Mouse (Mus musculus) kidney, embryonic 15.5 days (tissue): Measurements from ENCODE around the gene Rad1. TPM values are rescaled to one million over a fixed set of nuclear protein-coding genes. Genes with fewer than 3 reads are reported as not detected.
"Not testable (repeated sequence)": the region's sequence is repeated elsewhere in the genome, so short reads cannot be mapped to it uniquely, and the experiment has no call there.

ENCODE experiments used
- ATAC-seq: fragments of 200-750 bp; cut with Nextera tagmentation; replicated peaks from 2 replicates; pipeline ENCODE4 v1.8.0; 2017; ENCODE audit warnings: moderate TSS enrichment; ENCODE audit not compliant: low FRiP score
- H3K27ac ChIP-seq: fragments of 300-500 bp; sonication (generic); 2 replicates; pipeline ENCODE4 v1.5.1; 2015; ENCODE audit warnings: mild to moderate bottlenecking, inconsistent platforms
- H3K27me3 ChIP-seq: fragments of 300-500 bp; sonication (generic); 2 replicates; pipeline ENCODE4 v1.6.1; 2015; ENCODE audit warnings: inconsistent platforms
- H3K36me3 ChIP-seq: fragments of 300-500 bp; sonication (generic); 2 replicates; pipeline ENCODE4 v1.6.1; 2015; ENCODE audit warnings: inconsistent platforms
- H3K4me1 ChIP-seq: fragments of 300-500 bp; sonication (generic); 2 replicates; pipeline ENCODE4 v1.6.1; 2015; ENCODE audit warnings: inconsistent platforms
- H3K4me2 ChIP-seq: fragments of 300-500 bp; sonication (generic); 2 replicates; pipeline ENCODE4 v1.6.1; 2015; ENCODE audit warnings: moderate library complexity, mild to moderate bottlenecking, inconsistent platforms
- H3K4me3 ChIP-seq: fragments of 300-500 bp; sonication (generic); replicated peaks from 2 replicates; pipeline ENCODE4 v1.5.1; 2015; ENCODE audit warnings: mild to moderate bottlenecking, inconsistent platforms
- H3K9ac ChIP-seq: fragments of 300-500 bp; sonication (generic); 2 replicates; pipeline ENCODE4 v1.6.1; 2015; ENCODE audit warnings: mild to moderate bottlenecking, inconsistent platforms
- H3K9me3 ChIP-seq: fragments of 300-500 bp; sonication (generic); replicated peaks from 2 replicates; pipeline ENCODE4 v1.6.1; 2016; ENCODE audit warnings: inconsistent platforms
- WGBS: fragments of 180-500 bp; shearing (Covaris S2); methylation state at CpG from one replicate; pipeline ENCODE4 v1.1.7; 2015; ENCODE audit warnings: mixed read lengths; 5-methylcytosine and 5-hydroxymethylcytosine counted together
- polyA plus RNA-seq: library from polyadenylated mRNA; unstranded; fragments of >200 nt; fragmentation: Nextera tagmentation; extraction: Ambion mirVana; gene quantifications from 2 replicates; pipeline ENCODE4 v1.2.1, GENCODE M21; 2015

The Rad1 gene
- polyA plus RNA-seq, 1 experiment from 2014 or later = 41.3 TPM

GRCm38 (mm10) chr15:10470151-10470831 lies 15.5 kb upstream of the Rad1 start, which contains the start of gene Dnajc21:
Gene Dnajc21 (minus strand): TSS chr15:10470516.
- peak within 1 kb of the TSS; percentile 86 for H3K4me3 ChIP-seq
- H3K4me2 ChIP-seq = peak within 1 kb of the TSS; percentile 83
- no peaks in the 10 kb centered on the region for H3K27me3 ChIP-seq
- H3K9ac ChIP-seq = peak within 1 kb of the TSS; percentile 79
- WGBS = under 1% methylated on average over 70 of the region's 87 CpGs
- H3K4me1 ChIP-seq = peaks cover 19% of the 10 kb centered on the region; the same call in 1 of the 2 replicates
- no peaks in the 10 kb centered on the region for H3K9me3 ChIP-seq
- peak within 1 kb of the TSS; percentile 76 for H3K27ac ChIP-seq
- ATAC-seq = peak; percentile 97
- peaks cover 10% of the 10 kb centered on the region for H3K36me3 ChIP-seq

GRCm38 (mm10) chr15:10470941-10471340 lies 14.9 kb upstream of the Rad1 start:
- Histone ChIP-seq H3K9ac (peak overlapping the region; percentile 79), H3K4me1 (peaks cover 19% of the 10 kb centered on the region; the same call in 1 of the 2 replicates), H3K4me3 (peak overlapping the region; percentile 86), H3K9me3 (no peaks in the 10 kb centered on the region), H3K4me2 (peak overlapping the region; percentile 83), H3K27ac (no peak overlapping the region; the same call in 1 of the 2 replicates), H3K36me3 (peaks cover 16% of the 10 kb centered on the region), H3K27me3 (no peaks in the 10 kb centered on the region)
- no peak for ATAC-seq
- 15% methylated on average over 3 of the region's 3 CpGs for WGBS

GRCm38 (mm10) chr15:10486365-10486839 lies 584 bp downstream of the Rad1 start:
- Histone ChIP-seq H3K27ac (peak overlapping the region; percentile 72), H3K4me2 (peak overlapping the region; percentile 78), H3K36me3 (peaks cover 50% of the 10 kb centered on the region), H3K9ac (peak overlapping the region; percentile 74), H3K27me3 (no peaks in the 10 kb centered on the region), H3K9me3 (no peaks in the 10 kb centered on the region), H3K4me3 (peak overlapping the region; percentile 67), H3K4me1 (peaks cover 20% of the 10 kb centered on the region)
- WGBS = 1% methylated on average over 18 of the region's 18 CpGs
- peak; percentile 53 for ATAC-seq

GRCm38 (mm10) chr15:10487246-10487645 lies 1.4 kb downstream of the Rad1 start:
- ATAC-seq = no peak
- no peaks in the 10 kb centered on the region for H3K9me3 ChIP-seq
- H3K27me3 ChIP-seq = no peaks in the 10 kb centered on the region
- H3K27ac ChIP-seq = peak overlapping the region; percentile 51; the same call in 1 of the 2 replicates
- peak overlapping the region; percentile 67; the same call in 1 of the 2 replicates for H3K4me3 ChIP-seq
- peaks cover 52% of the 10 kb centered on the region for H3K36me3 ChIP-seq
- H3K4me2 ChIP-seq = peak overlapping the region; percentile 78
- H3K4me1 ChIP-seq = peaks cover 20% of the 10 kb centered on the region
- WGBS = 66% methylated on average over 2 of the region's 2 CpGs
- peak overlapping the region; percentile 74; the same call in 1 of the 2 replicates for H3K9ac ChIP-seq

GRCm38 (mm10) chr15:10490101-10490500 lies 4.3 kb downstream of the Rad1 start:
- ATAC-seq = no peak
- Histone ChIP-seq H3K27ac (no peak overlapping the region), H3K9ac (no peak overlapping the region), H3K4me2 (no peak overlapping the region), H3K36me3 (peaks cover 56% of the 10 kb centered on the region), H3K4me3 (no peak overlapping the region), H3K9me3 (no peaks in the 10 kb centered on the region), H3K27me3 (no peaks in the 10 kb centered on the region), H3K4me1 (peaks cover 7% of the 10 kb centered on the region)
- WGBS = 92% methylated on average over 5 of the region's 5 CpGs

GRCm38 (mm10) chr15:10495944-10496343 lies 10.1 kb downstream of the Rad1 start:
- Histone ChIP-seq H3K27me3 (no peaks in the 10 kb centered on the region), H3K9ac (no peak overlapping the region), H3K4me3 (no peak overlapping the region), H3K36me3 (peaks cover 39% of the 10 kb centered on the region), H3K27ac (no peak overlapping the region), H3K9me3 (no peaks in the 10 kb centered on the region), H3K4me2 (no peak overlapping the region), H3K4me1 (no peaks in the 10 kb centered on the region)
- WGBS = 95% methylated on average over 11 of the region's 11 CpGs
- ATAC-seq = no peak

- WGBS = 100% methylated on average over 1 of the region's 1 CpGs
- peaks cover 35% of the 10 kb centered on the region for H3K36me3 ChIP-seq
- not testable (repeated sequence) for H3K4me2 ChIP-seq, H3K4me3 ChIP-seq, H3K27ac ChIP-seq, ATAC-seq, H3K9me3 ChIP-seq, H3K9ac ChIP-seq, H3K27me3 ChIP-seq, H3K4me1 ChIP-seq
Observed at GRCm38 (mm10) chr15:10496696-10497095, 10.9 kb downstream of the Rad1 start.

GRCm38 (mm10) chr15:10499593-10499992 lies 13.8 kb downstream of the Rad1 start:
- Histone ChIP-seq H3K4me1 (no peaks in the 10 kb centered on the region), H3K27me3 (no peaks in the 10 kb centered on the region), H3K4me3 (no peak overlapping the region), H3K27ac (no peak overlapping the region), H3K9ac (no peak overlapping the region), H3K4me2 (no peak overlapping the region), H3K9me3 (no peaks in the 10 kb centered on the region), H3K36me3 (peaks cover 11% of the 10 kb centered on the region)
- no peak for ATAC-seq
- WGBS = 80% methylated on average over 5 of the region's 5 CpGs

GRCm38 (mm10) chr15:10500035-10500434 lies 14.2 kb downstream of the Rad1 start:
- ATAC-seq = no peak
- Histone ChIP-seq H3K27me3 (no peaks in the 10 kb centered on the region), H3K4me3 (no peak overlapping the region), H3K9me3 (no peaks in the 10 kb centered on the region), H3K4me2 (no peak overlapping the region), H3K4me1 (no peaks in the 10 kb centered on the region), H3K9ac (no peak overlapping the region), H3K36me3 (peaks cover 9% of the 10 kb centered on the region), H3K27ac (no peak overlapping the region)
- 88% methylated on average over 5 of the region's 5 CpGs for WGBS

GRCm38 (mm10) chr15:10500838-10501719 lies 15.3 kb downstream of the Rad1 start:
- WGBS = 54% methylated on average over 11 of the region's 11 CpGs
- no peaks in the 10 kb centered on the region for H3K4me1 ChIP-seq
- no peaks in the 10 kb centered on the region for H3K27me3 ChIP-seq
- no peak overlapping the region for H3K27ac ChIP-seq
- no peak overlapping the region for H3K4me2 ChIP-seq
- no peak overlapping the region for H3K9ac ChIP-seq
- H3K9me3 ChIP-seq = no peaks in the 10 kb centered on the region
- 0 out of 2 replicates have a peak, but pooled peaks have one; percentile 58 for ATAC-seq
- no peak overlapping the region for H3K4me3 ChIP-seq
- peaks cover 4% of the 10 kb centered on the region; the same call in 1 of the 2 replicates for H3K36me3 ChIP-seq

GRCm38 (mm10) chr15:10506099-10506498 lies 20.3 kb downstream of the Rad1 start:
- Histone ChIP-seq H3K9me3 (no peaks in the 10 kb centered on the region), H3K4me2 (0 out of 2 replicates have a peak overlapping the region, but pooled peaks have one; percentile 9), H3K4me1 (no peaks in the 10 kb centered on the region), H3K36me3 (no peaks in the 10 kb centered on the region), H3K27me3 (no peaks in the 10 kb centered on the region), H3K4me3 (no peak overlapping the region), H3K27ac (no peak overlapping the region), H3K9ac (no peak overlapping the region)
- no peak for ATAC-seq
- WGBS = 31% methylated on average over 11 of the region's 11 CpGs

GRCm38 (mm10) chr15:10515166-10515565 lies 29.3 kb downstream of the Rad1 start:
- Histone ChIP-seq H3K4me3 (no peak overlapping the region), H3K9ac (no peak overlapping the region), H3K36me3 (no peaks in the 10 kb centered on the region), H3K9me3 (no peaks in the 10 kb centered on the region), H3K27me3 (no peaks in the 10 kb centered on the region), H3K4me1 (no peaks in the 10 kb centered on the region), H3K4me2 (no peak overlapping the region), H3K27ac (no peak overlapping the region)
- ATAC-seq = no peak
- 90% methylated on average over 7 of the region's 7 CpGs for WGBS
